Mouse (Mus musculus): ENCODE measurements around the gene Taar2. TPM values are rescaled to one million over a fixed set of nuclear protein-coding genes. Genes with fewer than 3 reads are reported as not detected.

Gene Taar2
- not detected in 4 replicates for total RNA-seq (2023)

DNA sequence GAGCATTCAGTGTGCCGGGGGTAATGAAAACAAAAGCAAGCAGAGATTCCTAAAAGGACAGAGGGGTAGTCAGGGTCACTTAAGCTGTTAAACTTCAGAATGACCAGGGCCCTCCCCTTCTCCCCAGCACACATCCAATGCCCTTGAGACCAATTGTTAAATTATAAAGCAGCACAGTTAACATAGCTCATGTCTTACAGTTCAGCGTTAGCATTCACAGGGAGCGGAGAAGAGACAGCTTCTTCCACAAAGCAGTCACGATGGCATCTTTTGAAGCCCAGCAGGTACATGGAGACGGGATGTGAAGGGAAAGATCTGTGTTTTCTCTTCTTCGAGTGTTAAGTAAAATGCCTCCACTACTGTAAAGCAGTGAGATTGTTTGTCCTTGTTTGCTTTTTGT, at the start of gene Taar2:
TSS of gene Taar2 (plus strand) at position 261 of the 400 bp plus-strand sequence.

DNA sequence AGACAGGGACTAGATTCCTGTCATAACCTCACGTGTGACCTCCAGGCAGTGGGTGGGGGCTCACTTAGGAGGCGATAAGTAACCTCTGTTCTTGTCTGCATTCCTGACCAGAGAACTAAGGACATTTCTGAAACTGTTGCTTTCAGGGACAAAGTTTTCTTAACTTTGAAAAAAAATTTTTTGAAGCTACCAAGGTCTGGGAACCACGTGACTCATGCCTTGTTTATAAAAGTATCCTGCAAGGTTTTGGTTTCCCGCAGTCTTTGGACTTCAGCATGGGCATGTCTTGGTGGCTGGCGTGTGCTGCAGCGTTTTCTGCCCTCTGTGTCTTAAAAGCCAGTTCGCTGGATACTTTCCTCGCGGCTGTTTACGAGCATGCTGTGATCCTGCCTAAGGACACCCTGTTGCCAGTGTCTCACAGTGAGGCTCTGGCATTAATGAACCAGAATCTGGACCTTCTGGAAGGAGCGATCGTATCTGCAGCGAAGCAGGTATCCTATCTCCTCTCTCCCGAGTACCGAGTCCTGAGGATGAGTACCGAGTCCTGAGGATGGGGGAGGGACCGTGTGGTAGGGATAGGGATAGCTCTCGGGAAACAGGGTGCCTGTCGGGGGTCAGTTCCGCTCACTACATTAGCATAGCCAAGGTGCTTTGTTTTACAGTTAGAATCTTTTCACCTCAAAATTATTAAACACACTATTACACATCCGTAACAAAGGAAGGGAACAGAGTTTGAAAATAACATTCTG, 43.6 kb upstream of the Taar2 start, which contains the start of gene Vnn1:
TSS of gene Vnn1 (plus strand) at position 88 of the 749 bp plus-strand sequence.

GRCm38 (mm10) chr10:23920056-23920455, 18.3 kb upstream of the Taar2 start, which contains the start of gene Taar1:
Gene Taar1 (plus strand): TSS chr10:23920356.

DNA sequence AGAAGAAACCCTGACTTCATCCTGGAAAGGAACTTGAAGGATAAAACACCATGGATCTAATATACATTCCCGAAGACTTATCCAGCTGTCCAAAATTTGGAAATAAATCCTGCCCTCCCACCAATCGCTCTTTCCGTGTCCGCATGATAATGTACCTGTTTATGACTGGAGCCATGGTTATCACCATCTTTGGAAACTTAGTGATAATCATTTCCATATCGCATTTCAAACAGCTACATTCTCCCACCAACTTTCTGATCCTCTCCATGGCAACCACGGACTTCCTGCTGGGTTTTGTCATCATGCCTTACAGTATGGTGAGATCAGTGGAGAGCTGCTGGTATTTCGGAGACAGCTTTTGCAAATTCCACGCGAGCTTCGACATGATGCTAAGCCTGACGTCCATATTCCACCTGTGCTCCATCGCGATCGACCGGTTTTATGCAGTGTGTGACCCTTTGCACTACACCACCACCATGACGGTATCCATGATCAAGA, 11.2 kb downstream of the Taar2 start, which contains the start of gene Taar3:
TSS of gene Taar3 (plus strand) at position 51 of the 498 bp plus-strand sequence.

GRCm38 (mm10) chr10:23960444-23960915, 22.1 kb downstream of the Taar2 start, which contains the start of gene Taar4:
Gene Taar4 (plus strand): TSS chr10:23960494.

DNA sequence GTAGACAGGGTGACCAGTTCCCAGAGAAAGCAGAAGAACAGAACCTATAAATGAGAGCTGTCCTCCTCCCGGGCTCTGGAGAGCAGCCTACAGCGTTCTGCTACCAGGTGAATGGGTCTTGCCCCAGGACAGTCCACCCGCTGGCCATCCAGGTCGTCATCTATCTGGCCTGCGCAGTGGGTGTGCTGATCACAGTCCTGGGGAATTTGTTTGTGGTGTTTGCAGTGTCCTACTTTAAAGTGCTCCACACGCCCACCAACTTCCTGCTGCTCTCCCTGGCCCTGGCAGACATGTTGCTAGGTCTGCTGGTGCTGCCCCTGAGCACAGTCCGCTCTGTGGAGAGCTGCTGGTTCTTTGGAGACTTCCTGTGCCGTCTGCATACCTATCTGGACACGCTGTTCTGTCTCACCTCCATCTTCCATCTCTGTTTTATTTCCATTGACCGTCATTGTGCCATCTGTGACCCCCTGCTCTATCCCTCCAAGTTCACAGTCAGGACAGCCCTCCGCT, 32.3 kb downstream of the Taar2 start, which contains the start of gene Taar5:
TSS of gene Taar5 (plus strand) at position 51 of the 510 bp plus-strand sequence.

DNA sequence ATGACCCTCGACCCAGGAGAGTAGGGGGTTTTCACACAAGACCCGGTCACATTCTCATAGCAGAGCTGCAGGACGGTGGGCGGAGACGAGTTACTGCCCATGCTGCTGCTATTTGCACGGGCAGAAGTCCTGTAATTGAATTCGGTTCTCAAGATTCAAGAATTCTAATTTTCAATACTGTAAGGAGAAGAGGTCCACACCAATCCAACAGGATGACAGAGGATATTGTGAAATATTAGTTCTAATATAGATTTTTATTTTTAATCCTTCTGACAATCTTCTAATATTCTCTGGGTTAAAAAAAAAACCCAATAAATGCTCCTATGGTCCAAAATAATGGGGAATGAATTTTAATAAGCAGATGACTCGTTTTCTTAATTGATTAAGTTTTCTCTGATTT, 47.2 kb downstream of the Taar2 start, which contains the start of gene Taar6:
TSS of gene Taar6 (minus strand) at position 101 of the 400 bp plus-strand sequence.

Other genes starting within 250 kb of the Taar2 start
- 723 to 1,085 TPM (median 929 TPM) in 4 replicates for gene Rps12, start 151.3 kb upstream of the Taar2 start, total RNA-seq (2023)
- gene Slc18b1, start 141.6 kb upstream of the Taar2 start, total RNA-seq (2023): not detected in 4 replicates
- not detected in 4 replicates for gene Vnn3, start 87.1 kb upstream of the Taar2 start, total RNA-seq (2023)
- 0.38 TPM in 1 of 4 replicates, not detected in the others for gene Vnn1, start 43.9 kb upstream of the Taar2 start, total RNA-seq (2023)
- gene Taar1, start 18.2 kb upstream of the Taar2 start, total RNA-seq (2023): not detected in 4 replicates
- not detected in 4 replicates for gene Taar3, start 11.0 kb downstream of the Taar2 start, total RNA-seq (2023)
- not detected in 4 replicates for gene Taar4, start 21.9 kb downstream of the Taar2 start, total RNA-seq (2023)
- gene Taar5, start 32.1 kb downstream of the Taar2 start, total RNA-seq (2023): not detected in 4 replicates
- not detected in 4 replicates for gene Taar6, start 47.1 kb downstream of the Taar2 start, total RNA-seq (2023)
- gene Taar7a, start 54.9 kb downstream of the Taar2 start, total RNA-seq (2023): not detected in 4 replicates
- gene Taar7b, start 61.4 kb downstream of the Taar2 start, total RNA-seq (2023): not detected in 4 replicates
- gene Taar7d, start 88.7 kb downstream of the Taar2 start, total RNA-seq (2023): not detected in 4 replicates
- gene Taar7e, start 99.0 kb downstream of the Taar2 start, total RNA-seq (2023): not detected in 4 replicates
- gene Taar7f, start 110.9 kb downstream of the Taar2 start, total RNA-seq (2023): not detected in 4 replicates
- not detected in 4 replicates for gene Taar8a, start 137.9 kb downstream of the Taar2 start, total RNA-seq (2023)
- not detected in 4 replicates for gene Taar8b, start 153.7 kb downstream of the Taar2 start, total RNA-seq (2023)
- gene Taar8c, start 163.3 kb downstream of the Taar2 start, total RNA-seq (2023): not detected in 4 replicates
- gene Taar9, start 171.0 kb downstream of the Taar2 start, total RNA-seq (2023): not detected in 4 replicates
- gene Stx7, start 210.7 kb downstream of the Taar2 start, total RNA-seq (2023): 97.1 to 129 TPM (median 102 TPM) in 4 replicates

Data from B cell, adult 62 days (primary cell).